Mouse (Mus musculus): ENCODE measurements at regions not wholly inside any gene's neighbourhood (a gene's known extent, or its start where the extent isn't known, plus 50 kb on each side); places are given as distances from the start of the nearest gene placed in this dataset.

DNA sequence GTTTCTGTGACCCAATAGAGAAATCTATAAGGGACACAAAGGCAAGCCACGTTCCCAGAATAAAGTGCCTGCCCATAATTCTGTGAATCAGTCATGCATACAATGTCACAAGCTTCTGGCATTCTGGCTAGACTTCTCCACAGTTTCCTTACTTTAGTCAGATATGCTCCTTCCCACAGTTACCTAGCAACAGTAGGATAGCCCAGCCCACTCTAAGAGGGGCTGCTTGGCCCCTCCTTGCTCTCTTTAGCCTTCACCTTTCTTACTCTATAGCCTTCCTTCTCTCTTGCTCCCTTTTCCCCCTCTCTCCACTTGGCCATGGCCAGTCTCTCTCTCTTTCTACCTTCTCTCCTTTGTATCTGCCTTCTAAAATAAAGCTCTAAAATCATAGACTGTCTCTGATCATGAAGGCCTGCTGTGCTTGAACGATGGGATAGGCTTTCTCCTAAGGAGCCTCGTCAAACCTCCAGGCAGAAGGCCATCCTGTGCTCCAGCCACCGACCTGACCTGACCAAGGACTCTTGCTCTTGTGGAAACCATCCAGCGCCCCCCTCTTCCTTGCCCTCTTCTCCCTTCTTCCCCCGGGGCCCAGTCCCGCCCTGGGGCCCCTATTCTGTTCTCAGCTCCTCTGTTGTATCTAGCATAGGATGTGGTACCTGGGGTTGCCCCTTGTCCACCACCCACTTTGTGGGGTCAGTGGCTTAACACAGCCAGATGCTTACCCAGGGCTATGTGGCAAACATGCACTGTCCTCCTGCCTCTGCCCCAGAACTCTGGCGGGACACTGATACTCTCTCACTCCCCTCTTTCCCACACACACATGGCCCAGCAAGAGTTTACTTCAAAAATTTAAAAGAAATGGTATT lies 1723.8 kb upstream of the Igfbp7 start:
- DNase-seq (ENCODE audit: extremely low spot score, low read depth, low spot score), result no peak

DNA sequence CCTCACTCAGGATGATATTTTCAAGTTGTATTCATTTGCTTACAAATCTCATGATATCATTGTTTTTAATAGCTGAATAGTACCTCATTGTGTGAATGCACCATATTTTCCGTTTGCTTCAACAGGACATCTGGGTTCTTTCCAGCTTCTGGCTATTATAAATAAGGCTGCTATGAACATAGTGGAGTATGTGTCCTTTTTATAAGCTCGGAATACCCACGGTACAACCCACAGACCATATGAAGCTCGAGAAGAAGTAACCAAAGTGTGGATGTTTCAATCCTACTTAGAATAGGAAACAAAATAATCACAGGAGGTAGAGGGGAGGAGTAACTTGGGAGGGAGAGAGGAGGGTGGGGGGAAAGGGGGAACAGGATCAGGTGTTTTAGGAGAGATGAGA lies 1675.3 kb upstream of the Igfbp7 start:
- DNase-seq (ENCODE audit: extremely low spot score, low read depth, low spot score), result no peak

DNA sequence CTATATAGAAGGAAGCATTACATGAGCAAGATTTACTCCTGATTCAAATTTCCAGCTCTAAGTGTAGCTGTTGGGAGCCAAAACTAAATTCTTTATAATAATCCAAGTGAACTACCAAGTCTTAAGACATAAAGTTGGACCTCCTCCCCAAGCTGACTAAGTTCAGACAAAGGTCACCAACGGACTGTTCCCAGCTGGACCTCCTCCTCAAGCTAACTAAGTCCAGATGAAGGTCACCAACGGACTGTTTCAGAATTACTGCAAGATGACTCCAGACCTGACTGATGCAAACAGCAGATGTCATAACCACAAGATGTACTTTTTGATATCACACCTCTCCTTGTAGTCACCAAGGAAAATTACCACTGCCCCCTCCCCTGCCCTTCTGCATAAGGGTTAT lies 1652.0 kb upstream of the Igfbp7 start:
- peak; percentile 1 for DNase-seq (ENCODE audit: extremely low spot score, low read depth, low spot score)
